In the genomic region with DNA sequence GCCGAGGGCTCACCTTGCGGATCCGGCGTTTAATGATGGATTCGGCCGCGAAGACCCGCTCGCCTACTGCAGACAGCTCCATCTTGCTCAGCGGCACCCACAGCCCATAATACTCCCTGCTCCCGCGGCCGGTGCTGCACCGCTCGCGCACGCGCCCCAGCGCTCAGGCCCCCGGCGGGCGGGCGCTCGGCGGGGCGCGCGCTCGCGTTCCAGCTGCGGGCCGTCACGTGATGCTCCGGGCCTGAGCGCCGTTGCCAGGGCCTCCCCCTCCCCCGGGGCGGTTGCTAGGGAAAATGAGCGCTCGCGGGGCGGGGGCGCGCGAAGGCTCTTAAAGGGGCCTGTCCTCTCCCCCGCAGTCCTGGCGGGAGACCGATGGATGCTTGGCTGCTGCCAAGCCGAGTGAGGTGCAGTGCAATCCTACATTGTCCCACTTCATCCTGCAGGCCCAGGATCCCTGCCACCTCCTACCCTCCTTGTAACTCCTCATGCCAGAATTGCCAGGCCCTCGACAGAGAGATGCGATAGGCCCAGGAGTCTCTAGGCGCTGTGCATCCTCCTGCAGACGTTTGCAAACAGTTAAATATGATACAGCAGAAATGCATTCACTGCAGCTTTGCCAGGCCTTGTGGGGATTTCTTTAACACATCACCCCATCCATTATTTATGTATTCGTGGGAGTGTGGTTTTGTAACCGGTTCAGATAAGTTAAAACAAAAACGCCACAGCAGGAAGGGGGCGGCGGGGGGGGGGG, we compare ENCODE assay signal across 8 mouse cellular contexts. TPM values are rescaled to one million over a fixed set of nuclear protein-coding genes. Genes with fewer than 3 reads are reported as not detected.
DNase-seq lines count a peak whose midpoint lies in the region; ATAC-seq and TF ChIP-seq lines count a peak whose summit lies in the region.

A gene (minus strand): TSS at position 108 of the 751 bp plus-strand sequence.
A gene (minus strand): TSS at position 559 of the 751 bp plus-strand sequence.

- no peak for TF ChIP-seq CTCF in cortical plate, adult 2 months (IDR thresholded peaks at IDR 0.05; ENCODE audit: extremely low read depth, insufficient read depth, low read length)

- TF ChIP-seq POLR2A in cortical plate, adult 2 months (IDR thresholded peaks at IDR 0.05; ENCODE audit: extremely low read depth, insufficient read depth, low read length): peak; percentile 81

- peaks cover 13% of the 10 kb centered on the region; the same call in 1 of the 2 replicates for H3K4me1 ChIP-seq in cortical plate, adult 2 months (ENCODE audit: control insufficient read depth, insufficient read depth, low read length)

- peak within 1 kb of the TSS; percentile 96 for H3K4me3 ChIP-seq in cortical plate, adult 2 months (ENCODE audit: insufficient read depth, low read length)

- peak; percentile 79 for DNase-seq in adipocyte (ENCODE audit: low spot score)
- peak; percentile 94 to 95 for DNase-seq in gastrocnemius, adult 8-10 months (ENCODE audit: low spot score in 2 of 2)
- peak; percentile 72 for DNase-seq in hindlimb bud, embryonic 11.5 days (ENCODE audit: extremely low spot score, low read depth, low spot score)
- peak; percentile 95 to 98 for DNase-seq in left cerebral cortex, adult 8-10 months (ENCODE audit: low spot score in 2 of 2)
- peak; percentile 99 for DNase-seq in right cerebral cortex, postnatal 10 days (ENCODE audit: low spot score in 2 of 2)
- peak; percentile 97 for DNase-seq in urinary bladder, postnatal 14 days (ENCODE audit: low spot score)

- H3K27ac ChIP-seq in cortical plate, adult 2 months (ENCODE audit: insufficient read depth, low read length): peak within 1 kb of the TSS; percentile 94

- peak; percentile 64 for ATAC-seq in megakaryocyte, adult 5-6 weeks (ENCODE audit: poor library complexity, severe bottlenecking)

RNA-seq across cellular contexts. Expression of the first gene that starts in this region (rescaled TPM):
- 2.4 and 3.0 TPM in 2 replicates for polyA plus RNA-seq in cortical plate, adult 2 months (2012; rRNA removed)
- under 1 TPM in 2 of 4 experiments, not detected in 2; 0.32 to 0.47 TPM for total RNA-seq in gastrocnemius, adult 8-10 months (2022)
- total RNA-seq in left cerebral cortex, adult 8-10 months (2022): 10 to 100 TPM; 14.8 to 25.9 (median 19.3) TPM
- not detected in 2 replicates for total RNA-seq in megakaryocyte, adult 5-6 weeks (2015)
- not detected in 2 replicates for total RNA-seq in megakaryocyte, adult 5-6 weeks (2017)

RNA-seq across cellular contexts. Expression of the second gene that starts in this region (rescaled TPM):
- polyA plus RNA-seq in cortical plate, adult 2 months (2012; rRNA removed): 295 and 320 TPM in 2 replicates
- 1 to 10 TPM; 6.1 to 8.5 (median 7.9) TPM for total RNA-seq in gastrocnemius, adult 8-10 months (2022)
- total RNA-seq in left cerebral cortex, adult 8-10 months (2022): 100 to 1,000 TPM; 293 to 319 (median 310) TPM
- 2.3 and 3.9 TPM in 2 replicates for total RNA-seq in megakaryocyte, adult 5-6 weeks (2015)
- 3.5 and 6.7 TPM in 2 replicates for total RNA-seq in megakaryocyte, adult 5-6 weeks (2017)

Comparison
In these comparisons a context has a peak if more than half of its experiments do, and no peak if none do; other contexts are left out.
1. Peak in every context shown above with its lines: DNase-seq, ATAC-seq, H3K4me3 ChIP-seq and H3K27ac ChIP-seq.
2. RNA of the first gene that starts in this region (total RNA-seq): 14.8 to 25.9 TPM in left cerebral cortex, adult 8-10 months; 0.32 to 0.47 TPM in gastrocnemius, adult 8-10 months and not detected in megakaryocyte, adult 5-6 weeks; every median in the first group is over 10 times any median in the second.
3. RNA of the second gene that starts in this region (total RNA-seq): 293 to 319 TPM in left cerebral cortex, adult 8-10 months; 6.1 to 8.5 TPM in gastrocnemius, adult 8-10 months and 2.3 to 6.7 TPM in megakaryocyte, adult 5-6 weeks; every median in the first group is over 10 times any median in the second.